Mouse (Mus musculus) spleen, adult 2 months (tissue): ENCODE measurements around the gene Cenpa. TPM values are rescaled to one million over a fixed set of nuclear protein-coding genes. Genes with fewer than 3 reads are reported as not detected.

Experiments used
- DNase-seq, 2 experiments: peaks; one replicate each; pipeline versions ENCODE4 v3.0.0 to v3.0.0-alpha.2; 2012 to 2021; ENCODE audit warnings: low spot score in 2 of 2, low read depth in 1 of 2
- H3K27ac ChIP-seq: fragments of 200-500 bp; 2 replicates; pipeline ENCODE4 v1.5.1; 2012; ENCODE audit warnings: low read length, inconsistent platforms; ENCODE audit not compliant: insufficient read depth
- H3K27me3 ChIP-seq: fragments of 200-500 bp; 2 replicates; pipeline ENCODE4 v1.6.1; 2012; ENCODE audit warnings: mild to moderate bottlenecking, moderate library complexity, low read length, inconsistent platforms; ENCODE audit not compliant: control insufficient read depth, insufficient read depth
- H3K36me3 ChIP-seq: fragments of 200-500 bp; 2 replicates; pipeline ENCODE4 v1.6.1; 2012; ENCODE audit warnings: mild to moderate bottlenecking, low read length, inconsistent platforms; ENCODE audit not compliant: control insufficient read depth, insufficient read depth
- H3K4me1 ChIP-seq: fragments of 200-500 bp; 2 replicates; pipeline ENCODE4 v1.6.1; 2011; ENCODE audit warnings: inconsistent platforms; ENCODE audit not compliant: control insufficient read depth, insufficient read depth, insufficient read length
- H3K4me3 ChIP-seq: fragments of 200-500 bp; 2 replicates; pipeline ENCODE4 v1.5.1; 2011; ENCODE audit warnings: mild to moderate bottlenecking, inconsistent platforms; ENCODE audit not compliant: insufficient read depth, insufficient read length; ENCODE audit errors: extremely low read depth
- CTCF ChIP-seq: fragments of 200-500 bp; IDR thresholded peaks from 2 replicates; pipeline ENCODE4 v1.5.1; 2011; ENCODE audit warnings: mild to moderate bottlenecking, inconsistent platforms; ENCODE audit not compliant: insufficient read depth, insufficient read length, insufficient replicate concordance; ENCODE audit errors: extremely low read depth
- POLR2A ChIP-seq: fragments of 200-500 bp; IDR thresholded peaks from 2 replicates; pipeline ENCODE4 v1.6.1; 2011; ENCODE audit warnings: low read depth, low read length, inconsistent platforms
- WGBS: fragments of 180-500 bp; shearing (Covaris S2); methylation state at CpG from one replicate; pipeline ENCODE4 v1.1.7; 2018; 5-methylcytosine and 5-hydroxymethylcytosine counted together
- polyA plus RNA-seq: library from polyadenylated mRNA; depleted of rRNA; stranded (reverse); fragments of >200 nt; gene quantifications from 2 replicates; pipeline ENCODE4 v1.2.3, GENCODE M21; 2012

The Cenpa gene
- polyA plus RNA-seq, 1 experiment = 47.7 TPM

GRCm38 (mm10) chr5:30621211-30621790 lies 45.3 kb upstream of the Cenpa start:
- Histone ChIP-seq H3K27me3 (0 out of 2 replicates have a peak, but pooled peaks cover 4% of the 10 kb centered on the region), H3K36me3 (no peaks in the 10 kb centered on the region), H3K4me1 (peaks cover 10% of the 10 kb centered on the region; the same call in 1 of the 2 replicates), H3K27ac (no peak overlapping the region), H3K4me3 (no peak overlapping the region)
- DNase-seq = no peak
- 92% methylated on average over 9 of the region's 9 CpGs for WGBS
- TF ChIP-seq CTCF (no peak), POLR2A (no peak)

- Histone ChIP-seq H3K27me3 (0 out of 2 replicates have a peak, but pooled peaks cover 4% of the 10 kb centered on the region), H3K36me3 (no peaks in the 10 kb centered on the region), H3K4me1 (peaks cover 10% of the 10 kb centered on the region; the same call in 1 of the 2 replicates), H3K27ac (no peak overlapping the region), H3K4me3 (no peak overlapping the region)
- TF ChIP-seq CTCF = no peak
- TF ChIP-seq POLR2A = no peak
- 74% methylated on average over 22 of the region's 22 CpGs for WGBS
- no peak for DNase-seq
These were observed 44.8 kb upstream of the Cenpa start for GRCm38 (mm10) chr5:30621844-30622176.

GRCm38 (mm10) chr5:30622177-30622840 lies 44.3 kb upstream of the Cenpa start:
- Histone ChIP-seq H3K4me3 (peak overlapping the region; percentile 46; the same call in 1 of the 2 replicates), H3K36me3 (no peaks in the 10 kb centered on the region), H3K4me1 (peaks cover 10% of the 10 kb centered on the region; the same call in 1 of the 2 replicates), H3K27me3 (0 out of 2 replicates have a peak, but pooled peaks cover 4% of the 10 kb centered on the region), H3K27ac (no peak overlapping the region)
- WGBS = 12% methylated on average over 69 of the region's 69 CpGs
- no peak for TF ChIP-seq POLR2A
- DNase-seq = peak; percentile 9 to 48

GRCm38 (mm10) chr5:30622841-30623185 lies 43.8 kb upstream of the Cenpa start:
- 0 out of 2 replicates have a peak, but pooled peaks cover 4% of the 10 kb centered on the region for H3K27me3 ChIP-seq
- H3K27ac ChIP-seq = no peak overlapping the region
- no peak for DNase-seq
- H3K36me3 ChIP-seq = no peaks in the 10 kb centered on the region
- peaks cover 10% of the 10 kb centered on the region; the same call in 1 of the 2 replicates for H3K4me1 ChIP-seq
- TF ChIP-seq CTCF (no peak), POLR2A (no peak)
- peak overlapping the region; percentile 46; the same call in 1 of the 2 replicates for H3K4me3 ChIP-seq
- whole genome bisulfite sequencing = 7% methylated on average over 10 of the region's 10 CpGs

- H3K4me3 ChIP-seq = no peak overlapping the region
- no peaks in the 10 kb centered on the region for H3K36me3 ChIP-seq
- no peak for DNase-seq
- 0 out of 2 replicates have a peak, but pooled peaks cover 4% of the 10 kb centered on the region for H3K27me3 ChIP-seq
- no peak overlapping the region for H3K27ac ChIP-seq
- WGBS = 23% methylated on average over 2 of the region's 2 CpGs
- peaks cover 10% of the 10 kb centered on the region; the same call in 1 of the 2 replicates for H3K4me1 ChIP-seq
- TF ChIP-seq POLR2A (no peak), CTCF (no peak)
These were observed 43.2 kb upstream of the Cenpa start for GRCm38 (mm10) chr5:30623380-30623779.

GRCm38 (mm10) chr5:30624311-30624710 lies 42.3 kb upstream of the Cenpa start:
- TF ChIP-seq POLR2A = no peak
- TF ChIP-seq CTCF = no peak
- Histone ChIP-seq H3K36me3 (no peaks in the 10 kb centered on the region), H3K27ac (no peak overlapping the region), H3K27me3 (0 out of 2 replicates have a peak, but pooled peaks cover 4% of the 10 kb centered on the region), H3K4me1 (peaks cover 10% of the 10 kb centered on the region; the same call in 1 of the 2 replicates), H3K4me3 (no peak overlapping the region)
- 73% methylated on average over 1 of the region's 1 CpGs for WGBS
- no peak for DNase-seq

GRCm38 (mm10) chr5:30624908-30625307 lies 41.7 kb upstream of the Cenpa start:
- H3K27me3 ChIP-seq = 0 out of 2 replicates have a peak, but pooled peaks cover 4% of the 10 kb centered on the region
- TF ChIP-seq CTCF (no peak), POLR2A (no peak)
- peaks cover 10% of the 10 kb centered on the region; the same call in 1 of the 2 replicates for H3K4me1 ChIP-seq
- WGBS = 44% methylated on average over 4 of the region's 4 CpGs
- no peak overlapping the region; the same call in 1 of the 2 replicates for H3K27ac ChIP-seq
- H3K4me3 ChIP-seq = no peak overlapping the region
- H3K36me3 ChIP-seq = no peaks in the 10 kb centered on the region
- no peak for DNase-seq
